Mouse (Mus musculus) heart, adult 2 months (tissue): ENCODE results near the gene Tfcp2.

Source experiments
- CTCF ChIP-seq: fragments of 200-600 bp; IDR thresholded peaks from 2 replicates; pipeline ENCODE4 v1.8.1; 2022; ENCODE audit warnings: antibody characterized with exemption, mild to moderate bottlenecking, moderate library complexity
- POLR2A ChIP-seq: fragments of 200-500 bp; IDR thresholded peaks from 2 replicates; pipeline ENCODE4 v1.6.1; 2011; ENCODE audit warnings: mild to moderate bottlenecking, low read depth, low read length, control low read depth; ENCODE audit not compliant: insufficient read depth

DNA sequence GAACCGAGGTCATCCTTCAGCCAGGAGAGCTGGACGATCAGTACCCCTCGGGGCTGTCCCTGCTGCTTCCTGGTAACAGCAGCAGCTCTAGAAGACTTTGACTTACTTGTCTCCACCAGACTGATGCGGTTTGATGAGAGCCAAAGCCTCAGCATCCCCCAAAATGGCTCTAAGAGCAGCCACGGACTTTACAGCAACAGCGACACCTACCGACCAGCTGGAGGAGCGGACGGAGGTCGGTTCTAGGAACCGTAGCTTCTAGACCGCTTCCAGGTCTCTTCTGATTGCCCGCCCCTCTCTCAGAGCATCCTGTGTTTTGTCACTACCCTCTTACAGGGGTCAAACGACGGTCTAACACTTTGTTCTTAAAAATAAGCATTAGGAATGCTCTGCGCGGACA is 94.5 kb downstream of the Tfcp2 start:
- TF ChIP-seq CTCF (peak; percentile 95), POLR2A (no peak)
